Mouse (Mus musculus): ENCODE data around the gene Slc28a1.

DNA sequence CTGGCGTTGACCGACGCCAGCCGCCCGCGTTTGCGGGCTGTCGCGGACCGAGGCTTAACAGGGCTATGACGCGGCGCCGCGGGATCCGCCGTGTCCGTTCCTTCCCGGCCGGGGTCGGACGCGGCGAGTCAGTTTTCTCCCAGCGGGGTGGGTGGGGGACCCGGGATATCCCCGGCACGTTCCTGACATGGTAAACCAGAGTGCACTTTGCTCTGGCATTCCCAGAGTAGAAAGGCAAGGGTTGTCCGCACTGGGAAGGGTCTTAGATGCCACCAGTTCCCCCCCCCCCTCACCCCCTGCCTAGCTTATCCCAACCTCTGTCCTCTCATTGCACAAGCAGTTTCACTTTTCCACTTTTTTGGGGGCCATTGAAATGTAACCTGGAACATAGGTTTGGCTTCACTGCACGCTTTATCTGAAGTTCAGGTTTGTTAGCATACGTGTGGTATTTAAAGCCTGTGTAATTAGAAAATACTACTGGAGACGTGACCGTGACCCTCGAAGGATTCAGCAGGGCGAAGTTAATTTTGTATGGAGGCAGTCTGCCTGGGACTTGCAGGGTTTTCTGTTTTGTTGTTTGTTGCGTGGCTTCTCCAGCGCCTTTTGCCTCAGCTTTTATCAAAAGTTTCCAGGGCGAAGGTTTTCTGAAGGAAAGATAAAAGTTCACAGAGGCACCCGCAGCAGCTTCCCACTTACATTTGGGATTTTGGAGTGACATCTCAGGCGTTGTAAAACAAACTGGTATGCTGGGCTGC, 99.7 kb downstream of the Slc28a1 start:
- no peak for TF ChIP-seq CTCF (IDR thresholded peaks at IDR 0.05; ENCODE audit: insufficient read depth, low read length)
- no peak for TF ChIP-seq POLR2A (IDR thresholded peaks at IDR 0.05; ENCODE audit: borderline replicate concordance, extremely low read depth, low read depth, low read length)
